18 mouse cellular contexts compared by ENCODE assay signal in the genomic region with DNA sequence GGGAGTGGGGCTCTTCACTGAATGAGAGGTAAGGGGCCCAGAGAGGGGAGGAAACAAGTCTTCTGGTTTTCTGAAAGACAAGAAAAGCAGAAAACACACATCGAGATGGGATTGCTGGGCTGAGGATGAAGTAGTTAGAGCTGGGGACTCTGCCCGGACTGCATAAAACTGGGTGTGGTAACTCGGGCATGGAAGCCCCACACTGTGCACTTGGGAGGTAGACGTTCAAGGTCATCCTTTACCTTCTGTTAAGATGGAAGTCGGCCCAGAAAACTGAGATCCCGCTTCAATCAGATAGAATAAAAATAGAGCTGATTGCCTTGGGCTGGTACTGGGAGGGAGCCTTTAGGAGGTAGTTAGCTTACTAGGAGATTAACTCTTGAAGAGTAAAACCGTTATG.
"Had no signal": no experiment of that assay in that cellular context is flagged by ENCODE, and none has a peak within 500 bp of the region (broad histone marks: within the 10 kb centered on the region; RNA-seq: fewer than 3 reads in every experiment).

No protein-coding gene starts in this region.

- H3K4me2 ChIP-seq: kidney, embryonic 15.5 days; liver, embryonic 13.5 days; midbrain, embryonic 12.5 days; midbrain, embryonic 15.5 days; neural tube, embryonic 13.5 days; stomach, embryonic 15.5 days had no signal

- H3K9ac ChIP-seq: kidney, embryonic 15.5 days; liver, embryonic 13.5 days; midbrain, embryonic 12.5 days; midbrain, embryonic 15.5 days; neural tube, embryonic 13.5 days; stomach, embryonic 15.5 days had no signal

- ATAC-seq: midbrain, embryonic 15.5 days had no signal

- DNase-seq: kidney, postnatal 10 days; kidney, postnatal 36 days; layer of hippocampus, postnatal 36 days; liver, embryonic 13.5 days; lung, adult 2 months; lung, postnatal 14 days; lung, postnatal 4 days; retina, postnatal 1 day; right cerebral cortex, postnatal 25 days; spleen, adult 18-20 months; thymus, postnatal 25 days had no signal

- H3K4me1 ChIP-seq: midbrain, embryonic 15.5 days had no signal

- H3K27me3 ChIP-seq: kidney, embryonic 15.5 days; midbrain, embryonic 15.5 days; neural tube, embryonic 13.5 days; stomach, embryonic 15.5 days had no signal

- H3K9me3 ChIP-seq: kidney, embryonic 15.5 days; liver, embryonic 13.5 days; midbrain, embryonic 12.5 days; midbrain, embryonic 15.5 days; neural tube, embryonic 13.5 days; stomach, embryonic 15.5 days had no signal

- H3K4me3 ChIP-seq: kidney, embryonic 15.5 days; left cerebral cortex, adult 2 months; liver, embryonic 13.5 days; midbrain, embryonic 12.5 days; midbrain, embryonic 15.5 days; myocyte; neural tube, embryonic 13.5 days; stomach, embryonic 15.5 days had no signal

- H3K36me3 ChIP-seq: kidney, embryonic 15.5 days; liver, embryonic 13.5 days; midbrain, embryonic 12.5 days; midbrain, embryonic 15.5 days; neural tube, embryonic 13.5 days; stomach, embryonic 15.5 days had no signal

- H3K27ac ChIP-seq: kidney, embryonic 15.5 days; left cerebral cortex, adult 2 months; liver, embryonic 13.5 days; midbrain, embryonic 12.5 days; midbrain, embryonic 15.5 days; neural tube, embryonic 13.5 days had no signal
